Mouse (Mus musculus) embryo, embryonic 11 days (tissue): ENCODE measurements at regions not wholly inside any gene's neighbourhood (a gene's known extent, or its start where the extent isn't known, plus 50 kb on each side); places are given as distances from the start of the nearest gene placed in this dataset.
A peak's percentile ranks its signal among the peaks of the same experiment; 100 is the strongest.

Source experiments
- DNase-seq: peaks from one replicate; pipeline ENCODE4 v3.0.0-alpha.2; 2015

DNA sequence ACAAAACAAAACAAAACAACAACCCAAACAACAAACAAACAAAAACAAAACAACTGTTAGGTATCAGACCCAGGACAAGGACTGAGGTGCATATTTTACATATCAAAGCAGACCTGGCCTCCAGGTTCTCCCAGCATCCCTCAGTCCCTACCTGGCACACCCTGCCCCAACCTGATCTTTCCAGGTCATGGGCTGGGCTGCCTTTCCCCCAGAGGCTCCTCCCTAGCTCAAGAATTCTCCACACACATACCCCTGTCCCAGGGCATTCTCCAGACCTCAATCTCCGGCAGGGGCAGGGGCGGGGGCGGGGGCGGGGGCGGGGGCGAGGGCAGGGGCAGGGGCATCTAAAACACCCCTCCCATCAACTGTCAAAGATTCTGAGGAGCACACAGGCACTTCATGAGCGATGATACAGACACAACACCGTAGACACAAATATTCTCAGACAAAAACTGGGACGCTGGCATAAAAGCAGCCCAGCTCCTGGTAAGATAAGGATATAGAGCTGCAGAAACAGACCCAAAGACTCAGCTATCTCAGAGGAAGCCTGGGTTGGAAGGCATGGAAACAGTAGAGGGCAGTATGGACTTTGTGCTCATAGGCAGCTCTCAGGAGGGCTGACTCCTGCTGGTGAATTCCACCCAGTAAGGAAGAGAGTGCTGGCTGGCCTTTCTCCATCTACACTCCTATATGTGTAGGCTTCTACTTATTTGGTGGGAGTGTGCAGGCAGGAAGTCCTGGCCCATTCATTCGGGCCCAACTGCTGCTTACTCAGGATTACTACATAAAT is 337.7 kb upstream of the Nr5a2 start:
- peak; percentile 42 for DNase-seq

DNA sequence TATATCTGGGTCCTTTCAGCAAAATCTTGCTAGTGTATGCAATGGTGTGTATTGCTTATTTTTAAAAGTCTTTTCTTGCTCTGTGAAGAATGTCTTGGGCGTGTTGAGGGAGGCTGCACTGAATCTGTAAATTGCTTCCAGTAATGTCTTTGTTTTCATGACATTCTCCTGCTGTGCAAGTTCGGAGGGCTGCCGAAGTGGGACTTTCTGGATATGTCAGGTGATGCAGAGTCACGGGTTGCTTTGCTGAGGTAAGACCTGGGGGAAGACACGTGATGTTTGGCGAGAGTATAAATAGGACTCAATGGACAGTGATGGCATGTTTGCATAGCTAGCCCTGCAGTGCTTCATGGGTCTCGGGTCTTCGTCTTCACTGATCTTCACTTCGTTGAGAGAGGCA is 329.2 kb upstream of the Nr5a2 start:
- DNase-seq = no peak

GRCm38 (mm10) chr1:137283291-137283690 is 323.0 kb upstream of the Nr5a2 start:
- DNase-seq = peak; percentile 36

GRCm38 (mm10) chr1:137282457-137282856 is 322.2 kb upstream of the Nr5a2 start:
- DNase-seq = no peak

DNA sequence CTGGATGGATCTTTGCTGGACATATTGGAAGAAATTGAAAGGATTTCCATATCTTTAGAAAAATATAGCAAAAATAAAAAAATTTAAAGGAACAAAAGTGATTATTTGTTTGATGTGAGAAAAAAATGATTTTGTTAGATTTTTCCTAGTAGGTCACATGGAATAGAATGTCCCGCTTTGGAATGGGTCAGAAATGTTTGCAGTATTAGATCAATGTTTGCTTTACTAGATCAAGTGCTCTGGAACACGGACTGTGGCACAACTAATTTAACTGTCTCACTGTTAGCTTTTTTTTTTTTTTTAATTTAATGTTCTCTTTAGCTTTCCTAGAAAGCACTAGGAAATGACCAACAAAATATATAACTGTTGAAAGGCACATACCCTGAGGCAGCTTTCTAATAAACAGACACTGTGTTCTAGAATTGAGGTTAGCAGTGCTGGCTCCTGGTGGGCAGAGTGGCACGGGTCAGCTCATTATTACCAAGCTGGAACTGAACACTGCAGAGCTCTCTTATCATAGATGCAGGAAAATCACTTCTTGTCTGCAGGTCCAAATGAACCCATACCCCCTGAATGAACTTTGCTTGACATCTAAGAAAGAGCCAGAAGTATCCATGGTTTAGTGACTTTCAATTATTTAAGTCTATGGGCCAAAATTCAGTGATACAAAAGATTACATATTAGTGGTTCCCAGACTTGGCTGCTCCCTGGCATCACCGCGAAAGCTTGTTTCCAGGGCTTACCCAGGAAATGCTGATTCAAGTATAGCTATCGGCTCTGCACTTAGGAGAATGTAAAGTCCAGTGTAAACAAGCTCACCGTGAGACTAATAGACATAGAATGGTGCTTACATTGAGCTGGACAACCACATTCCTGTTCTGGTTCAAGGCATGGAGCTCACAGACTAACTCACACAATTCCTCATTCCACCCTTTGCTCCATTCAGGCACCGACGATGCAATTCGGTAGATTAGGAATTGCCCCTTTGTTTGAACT is 320.4 kb upstream of the Nr5a2 start:
- DNase-seq = no peak

DNA sequence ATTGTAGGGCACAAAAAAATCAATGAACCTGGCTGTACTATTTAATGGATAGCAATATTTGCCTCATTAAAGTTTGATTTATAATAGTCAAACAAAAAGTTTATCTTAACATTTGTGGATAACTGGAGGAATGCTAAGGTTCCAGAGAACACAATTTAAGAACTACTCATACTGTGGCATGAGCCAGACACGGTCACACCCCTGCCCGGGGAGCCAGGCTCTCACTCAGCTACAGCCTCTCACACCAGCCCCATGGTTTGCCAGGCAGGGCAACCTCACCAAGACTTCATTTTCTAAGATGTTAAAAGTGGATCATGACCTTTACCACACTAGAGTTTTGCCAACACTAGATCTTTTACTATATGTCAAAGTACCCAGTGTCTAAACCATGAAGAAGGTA is 319.7 kb upstream of the Nr5a2 start:
- no peak for DNase-seq

DNA sequence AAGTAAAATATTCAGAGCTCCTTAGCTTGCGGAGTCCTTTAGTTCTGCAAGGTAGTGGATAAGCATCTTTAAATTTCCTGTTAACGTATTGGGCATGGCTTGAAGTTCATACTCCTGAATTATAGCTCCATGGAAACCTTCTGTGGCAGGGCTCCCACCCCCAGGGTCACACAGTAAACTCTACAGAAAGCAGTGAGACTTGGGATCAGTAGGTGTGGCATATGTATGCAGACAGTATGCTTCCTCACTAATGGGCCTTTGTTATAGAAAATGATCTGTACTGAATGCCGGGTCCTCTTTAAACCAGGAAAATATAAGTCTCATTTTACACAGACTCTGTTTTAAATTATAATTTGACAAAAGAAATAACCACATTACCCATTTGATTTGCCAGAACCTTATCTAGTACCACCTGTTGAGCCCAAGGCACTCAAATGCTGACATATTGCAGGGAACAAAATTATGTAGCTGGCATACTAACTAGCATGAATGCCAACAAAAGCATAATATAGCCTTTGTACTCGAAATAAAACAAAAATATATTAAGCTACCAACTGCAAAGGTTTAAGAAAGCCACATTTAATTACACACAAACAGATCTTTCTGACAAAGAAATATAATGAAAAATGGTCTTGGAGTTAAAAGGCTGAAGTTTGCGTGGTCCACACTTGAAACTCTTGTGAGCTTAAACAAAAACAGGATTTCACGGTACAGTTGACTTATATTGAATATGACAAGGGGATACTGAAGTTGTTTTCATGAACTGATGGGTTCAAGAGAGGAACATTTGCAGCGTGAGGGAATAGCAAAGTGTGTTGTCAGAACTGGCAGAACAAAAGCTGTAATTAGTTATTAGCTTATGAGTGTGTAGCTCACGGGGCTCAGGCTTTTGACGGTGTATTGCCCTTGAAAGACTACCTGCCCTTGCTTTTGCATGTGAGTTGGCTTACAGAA is 310.7 kb upstream of the Nr5a2 start:
- no peak for DNase-seq

DNA sequence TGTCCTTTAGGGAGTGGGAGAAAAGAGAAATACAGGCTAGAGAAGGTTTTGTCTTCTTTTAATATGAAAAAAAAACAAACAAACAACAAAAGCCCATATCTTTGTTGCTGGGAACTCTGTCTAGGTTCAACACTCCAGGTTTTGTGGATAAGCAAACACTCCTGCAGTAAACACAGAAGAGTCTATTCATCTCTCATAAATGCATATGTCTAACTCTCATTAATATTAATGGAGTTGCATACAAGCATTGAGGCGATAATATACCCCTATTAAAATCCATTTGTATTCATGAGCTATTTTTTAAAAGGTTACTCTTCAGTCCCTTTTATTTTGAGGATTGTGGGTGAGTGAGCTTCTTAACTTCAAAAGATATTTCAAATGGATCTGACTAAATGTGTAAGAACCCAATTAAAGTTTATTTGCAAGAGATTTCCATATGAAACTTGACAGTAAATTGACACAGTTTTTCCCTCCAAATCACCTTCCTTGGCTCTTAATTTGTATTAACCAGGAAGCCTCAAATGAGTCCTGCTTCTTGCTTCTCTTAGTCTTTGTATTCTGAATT is 302.6 kb upstream of the Nr5a2 start:
- no peak for DNase-seq

DNA sequence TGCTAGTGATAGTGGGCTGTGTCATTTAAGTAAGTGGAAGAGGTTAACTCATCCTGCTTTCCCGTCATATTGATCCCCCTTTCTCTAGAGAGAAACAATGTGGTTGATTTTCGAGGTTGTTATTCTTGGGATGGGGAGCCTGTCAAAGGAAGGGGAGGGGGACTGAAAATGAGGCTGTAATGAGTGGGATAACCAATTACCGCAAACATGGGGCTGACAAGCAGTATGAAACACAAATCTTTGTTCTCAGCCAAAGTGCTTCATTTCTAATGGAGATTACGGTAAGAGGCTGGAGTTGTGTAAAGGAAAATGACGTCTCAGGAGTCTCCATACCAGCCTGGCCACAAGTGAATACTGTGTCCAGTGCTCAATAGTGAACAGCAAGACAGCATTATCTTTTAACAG is 301.9 kb upstream of the Nr5a2 start:
- no peak for DNase-seq

GRCm38 (mm10) chr1:137256294-137256693 is 296.0 kb upstream of the Nr5a2 start:
- no peak for DNase-seq

GRCm38 (mm10) chr1:137255041-137255440 is 294.8 kb upstream of the Nr5a2 start:
- DNase-seq = peak; percentile 41

DNA sequence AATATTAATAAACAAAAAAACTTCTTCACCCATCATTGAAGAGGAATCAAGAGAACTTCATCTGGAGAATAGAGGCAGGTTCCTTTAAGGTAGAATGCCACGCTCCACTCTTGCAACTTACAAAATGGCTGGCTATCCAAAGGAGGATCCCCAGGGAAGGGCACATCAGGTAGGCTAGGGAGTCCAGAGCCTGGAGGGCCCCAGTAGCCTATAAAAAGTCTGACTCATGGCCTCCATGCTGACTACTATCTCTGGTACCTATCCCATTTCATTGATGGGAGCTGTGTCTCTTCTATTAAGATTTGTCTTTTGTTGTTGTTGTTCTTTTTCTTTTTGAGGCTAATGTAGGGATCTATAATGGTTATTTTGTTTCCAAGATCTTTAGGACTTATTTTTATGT is 294.4 kb upstream of the Nr5a2 start:
- DNase-seq = no peak

DNA sequence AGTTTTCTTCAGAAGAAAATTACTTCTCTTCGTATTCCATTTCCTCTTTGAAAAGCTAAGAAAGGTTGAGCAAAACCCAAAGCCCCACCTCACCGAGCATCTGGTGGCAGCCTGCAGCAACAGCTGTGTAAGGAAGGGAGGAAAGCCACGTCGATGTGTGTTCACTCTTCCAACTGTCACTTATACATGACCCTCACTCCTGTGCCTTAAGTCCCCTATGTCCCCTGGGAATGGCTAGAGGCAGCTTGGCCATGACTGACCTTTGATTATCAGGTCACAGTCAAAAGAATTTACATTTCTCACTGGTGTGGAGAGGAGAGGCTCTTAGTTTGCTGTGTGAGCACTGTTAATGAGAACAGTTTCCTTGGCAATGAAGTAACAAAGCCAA is 266.8 kb upstream of the Nr5a2 start:
- no peak for DNase-seq

GRCm38 (mm10) chr1:137226479-137227097 is 266.3 kb upstream of the Nr5a2 start:
- DNase-seq = no peak

- peak; percentile 80 for DNase-seq
These were observed 265.2 kb upstream of the Nr5a2 start for GRCm38 (mm10) chr1:137225418-137225817.

GRCm38 (mm10) chr1:137223052-137223451 is 262.8 kb upstream of the Nr5a2 start:
- no peak for DNase-seq

DNA sequence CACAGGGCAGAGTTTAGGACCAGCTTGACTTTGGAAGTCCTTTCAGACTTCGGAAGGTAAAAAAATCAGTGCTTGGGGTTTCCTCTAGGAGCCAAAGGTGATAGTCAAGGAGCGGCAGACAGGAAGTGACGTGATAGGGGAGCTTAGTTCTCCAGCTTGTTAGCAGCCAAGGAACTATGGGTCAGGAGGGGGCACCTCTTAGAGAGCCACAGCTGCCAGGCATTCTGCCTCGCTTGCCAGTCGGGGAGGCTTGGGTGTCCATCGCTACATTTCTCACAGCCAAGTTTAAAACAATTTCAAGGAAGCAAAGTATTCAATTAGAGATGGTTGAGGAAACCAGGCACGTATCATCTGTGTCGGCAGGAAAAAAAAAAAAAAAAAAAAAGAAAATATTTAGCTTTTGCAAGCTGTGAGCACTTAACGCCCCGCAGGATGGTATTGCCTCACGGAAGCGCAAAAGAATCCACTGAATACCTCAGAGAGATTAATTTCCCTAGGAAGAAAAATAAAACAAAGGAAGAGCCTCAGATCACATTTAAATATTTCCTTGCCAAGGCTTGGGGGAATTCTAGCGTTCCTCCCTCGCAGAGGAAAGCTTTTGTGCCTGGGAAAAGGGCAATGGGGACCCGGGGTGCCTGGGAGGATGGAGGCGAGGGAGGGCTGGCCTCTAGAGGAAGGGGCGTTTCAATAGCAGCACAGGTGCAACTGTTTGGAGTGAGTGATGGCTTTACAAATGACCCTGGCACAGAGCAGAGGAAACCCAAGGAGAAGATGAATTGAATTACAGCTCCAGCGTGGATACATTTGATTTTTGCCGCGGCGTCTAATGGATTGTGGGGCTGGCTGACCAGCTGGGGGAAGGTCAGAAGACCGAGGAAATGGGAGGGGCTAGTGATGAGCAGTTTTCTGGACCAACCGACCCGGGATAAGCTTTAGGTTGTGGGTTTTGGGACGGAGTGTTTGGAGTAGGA is 261.1 kb upstream of the Nr5a2 start:
- peak; percentile 76 for DNase-seq

- peak; percentile 40 for DNase-seq
These were observed 260.0 kb upstream of the Nr5a2 start for GRCm38 (mm10) chr1:137220226-137220625.

DNA sequence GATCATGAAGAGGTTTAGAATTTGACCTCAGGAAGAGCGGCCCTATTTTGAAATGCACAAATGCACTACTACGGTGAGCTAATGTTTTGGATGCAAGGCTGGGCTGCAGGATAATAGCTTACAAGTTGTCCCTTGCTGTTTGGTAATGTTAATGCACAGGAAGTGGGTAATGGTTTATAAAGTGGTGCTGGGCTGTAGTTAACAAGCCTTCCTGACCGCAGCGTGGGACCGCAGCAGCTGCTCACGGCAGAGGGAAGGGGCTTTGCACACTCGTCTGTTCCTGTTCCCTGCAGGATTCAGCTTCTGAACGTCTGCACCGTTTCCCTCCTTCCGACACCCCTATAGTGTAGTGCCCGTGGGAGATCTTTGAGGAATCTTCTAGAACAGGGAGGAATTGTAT is 258.4 kb upstream of the Nr5a2 start:
- DNase-seq = no peak

- no peak for DNase-seq
These were observed 257.8 kb upstream of the Nr5a2 start for GRCm38 (mm10) chr1:137218096-137218495.

DNA sequence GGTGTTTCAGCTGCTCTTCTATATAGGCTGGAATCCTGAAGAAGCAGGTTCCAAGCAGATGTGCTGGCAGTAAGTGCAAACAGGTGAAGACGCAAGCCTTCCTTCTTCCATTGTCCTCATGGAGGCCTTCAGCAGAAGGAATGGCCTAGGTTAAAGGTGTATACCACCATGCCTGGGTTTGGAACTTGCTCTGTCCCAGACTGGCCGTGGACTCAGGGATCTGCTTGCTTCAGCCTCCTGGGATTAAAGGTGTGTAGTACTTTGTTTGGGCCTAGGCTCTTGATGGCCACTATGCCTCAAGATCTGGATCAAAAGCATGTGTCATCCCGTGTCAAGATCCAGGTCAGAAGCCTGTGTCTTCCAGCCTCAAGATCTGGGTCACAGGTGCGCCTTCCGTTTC is 257.0 kb upstream of the Nr5a2 start:
- no peak for DNase-seq
